Comparison of ENCODE assay signal across 16 mouse cellular contexts in the genomic region with DNA sequence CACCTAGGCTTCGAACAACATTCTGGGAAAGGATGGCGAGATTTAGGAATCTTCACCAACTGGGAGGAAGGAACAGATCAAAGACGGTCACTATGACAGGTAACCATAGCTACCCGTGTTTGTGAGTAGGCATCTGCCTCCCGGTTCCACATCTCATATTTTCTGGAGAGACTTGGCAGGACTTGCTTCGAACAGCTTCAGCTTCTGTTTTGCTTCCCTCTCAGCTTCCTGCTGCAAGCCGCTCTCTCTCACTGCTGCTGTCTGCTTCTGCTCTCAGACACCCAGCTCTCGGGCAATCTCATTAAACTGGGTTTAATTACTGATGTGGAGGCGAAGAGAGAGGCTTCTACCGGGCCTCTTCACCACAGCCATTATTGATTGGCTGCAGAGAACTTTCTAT.
DNase-seq lines count a peak whose midpoint lies in the region; ATAC-seq and TF ChIP-seq lines count a peak whose summit lies in the region.
"Had no signal": no experiment of that assay in that cellular context is flagged by ENCODE, and none has a peak within 500 bp of the region (broad histone marks: within the 10 kb centered on the region; RNA-seq: fewer than 3 reads in every experiment).

No protein-coding gene starts in this region.

- no peak overlapping the region for H3K27ac ChIP-seq in forebrain, postnatal 0 days (ENCODE audit: low read depth, low read length)
- no peak overlapping the region for H3K27ac ChIP-seq in forebrain, embryonic 11.5 days (ENCODE audit: low read depth, low read length)
- no peak overlapping the region for H3K27ac ChIP-seq in midbrain, postnatal 0 days (ENCODE audit: low read depth, low read length)
- H3K27ac ChIP-seq in midbrain, embryonic 13.5 days, result no peak overlapping the region
- H3K27ac ChIP-seq: neural tube, embryonic 13.5 days had no signal

- H3K4me3 ChIP-seq in forebrain, postnatal 0 days (ENCODE audit: low read depth, low read length), result no peak overlapping the region
- no peak overlapping the region for H3K4me3 ChIP-seq in forebrain, embryonic 11.5 days (ENCODE audit: low read depth, low read length)
- H3K4me3 ChIP-seq in midbrain, postnatal 0 days (ENCODE audit: low read depth, low read length), result no peak overlapping the region
- no peak overlapping the region for H3K4me3 ChIP-seq in midbrain, embryonic 13.5 days (replicated peaks)
- H3K4me3 ChIP-seq: neural tube, embryonic 13.5 days had no signal

- H3K9ac ChIP-seq in forebrain, postnatal 0 days, result no peak overlapping the region
- H3K9ac ChIP-seq in forebrain, embryonic 11.5 days (ENCODE audit: low read length), result no peak overlapping the region
- H3K9ac ChIP-seq in midbrain, postnatal 0 days (replicated peaks; ENCODE audit: low read length, poor library complexity, severe bottlenecking), result no peak overlapping the region
- H3K9ac ChIP-seq in midbrain, embryonic 13.5 days (replicated peaks), result no peak overlapping the region
- H3K9ac ChIP-seq: neural tube, embryonic 13.5 days had no signal

- no peaks in the 10 kb centered on the region for H3K27me3 ChIP-seq in forebrain, postnatal 0 days (ENCODE audit: insufficient read depth, low read length)
- no peaks in the 10 kb centered on the region for H3K27me3 ChIP-seq in forebrain, embryonic 11.5 days (ENCODE audit: control insufficient read depth, insufficient read depth, low read length)
- no peaks in the 10 kb centered on the region for H3K27me3 ChIP-seq in midbrain, postnatal 0 days (ENCODE audit: insufficient read depth, low read length)
- no peaks in the 10 kb centered on the region for H3K27me3 ChIP-seq in midbrain, embryonic 13.5 days
- H3K27me3 ChIP-seq: neural tube, embryonic 13.5 days; Patski had no signal

- no peaks in the 10 kb centered on the region for H3K36me3 ChIP-seq in forebrain, postnatal 0 days (ENCODE audit: insufficient read depth)
- no peaks in the 10 kb centered on the region for H3K36me3 ChIP-seq in forebrain, embryonic 11.5 days (ENCODE audit: control insufficient read depth, insufficient read depth, low read length)
- H3K36me3 ChIP-seq in midbrain, postnatal 0 days (ENCODE audit: insufficient read depth, low read length), result no peaks in the 10 kb centered on the region
- H3K36me3 ChIP-seq in midbrain, embryonic 13.5 days, result no peaks in the 10 kb centered on the region
- H3K36me3 ChIP-seq: neural tube, embryonic 13.5 days had no signal

- H3K4me2 ChIP-seq in forebrain, postnatal 0 days (ENCODE audit: low read depth), result no peak overlapping the region
- H3K4me2 ChIP-seq in forebrain, embryonic 11.5 days (ENCODE audit: low read depth, low read length, severe bottlenecking), result no peak overlapping the region
- no peak overlapping the region for H3K4me2 ChIP-seq in midbrain, postnatal 0 days (ENCODE audit: low read depth, low read length, poor library complexity, severe bottlenecking)
- H3K4me2 ChIP-seq in midbrain, embryonic 13.5 days (replicated peaks), result no peak overlapping the region
- H3K4me2 ChIP-seq: neural tube, embryonic 13.5 days had no signal

- 43% methylated on average over 10 of the region's 10 CpGs for WGBS in forebrain, postnatal 0 days
- WGBS in forebrain, embryonic 11.5 days, result 64% methylated on average over 10 of the region's 10 CpGs
- WGBS in midbrain, postnatal 0 days, result 48% methylated on average over 10 of the region's 10 CpGs
- 65% methylated on average over 10 of the region's 10 CpGs for WGBS in midbrain, embryonic 13.5 days

- intact Hi-C loops in left cerebral cortex, postnatal 14 days (cut with DNase I), result no loop called here

- no peaks in the 10 kb centered on the region for H3K9me3 ChIP-seq in forebrain, postnatal 0 days (ENCODE audit: low read length)
- no peaks in the 10 kb centered on the region for H3K9me3 ChIP-seq in forebrain, embryonic 11.5 days (ENCODE audit: control insufficient read depth, low read length)
- H3K9me3 ChIP-seq in midbrain, postnatal 0 days (ENCODE audit: low read length), result no peaks in the 10 kb centered on the region
- no peaks in the 10 kb centered on the region for H3K9me3 ChIP-seq in midbrain, embryonic 13.5 days
- H3K9me3 ChIP-seq: neural tube, embryonic 13.5 days had no signal

- no peaks in the 10 kb centered on the region for H3K4me1 ChIP-seq in forebrain, postnatal 0 days (ENCODE audit: insufficient read depth)
- H3K4me1 ChIP-seq in forebrain, embryonic 11.5 days (replicated peaks; ENCODE audit: control insufficient read depth, insufficient read depth, low read length), result no peaks in the 10 kb centered on the region
- H3K4me1 ChIP-seq in midbrain, postnatal 0 days (ENCODE audit: insufficient read depth, low read length), result no peaks in the 10 kb centered on the region
- 0 out of 2 replicates have a peak, but pooled peaks cover 13% of the 10 kb centered on the region for H3K4me1 ChIP-seq in midbrain, embryonic 13.5 days (replicated peaks)

- TF ChIP-seq CTCF in forebrain, postnatal 0 days (IDR thresholded peaks at IDR 0.05; ENCODE audit: low read depth), result no peak
- TF ChIP-seq CTCF in midbrain, postnatal 0 days (IDR thresholded peaks at IDR 0.05), result no peak

- ATAC-seq in forebrain, postnatal 0 days, result peak; percentile 53; the same call in 1 of the 2 replicates
- ATAC-seq in forebrain, embryonic 11.5 days (replicated peaks; ENCODE audit: low FRiP score), result no peak
- ATAC-seq in midbrain, postnatal 0 days (ENCODE audit: low FRiP score), result no peak
- ATAC-seq in midbrain, embryonic 13.5 days, result no peak
- ATAC-seq: Patski had no signal

- DNase-seq in forebrain, postnatal 0 days, result peak; percentile 48
- DNase-seq in forebrain, embryonic 11.5 days (ENCODE audit: low spot score), result no peak
- peak; percentile 39 for DNase-seq in midbrain, postnatal 0 days (ENCODE audit: low spot score)
- peak; percentile 45 to 71 for DNase-seq in left cerebral cortex, postnatal 14 days (ENCODE audit: low spot score in 2 of 2)
- peak; percentile 30 to 32 for DNase-seq in right cerebral cortex, postnatal 36 days (ENCODE audit: low spot score in 2 of 2)
- DNase-seq in thymus, adult 18-20 months, result no peak
- DNase-seq in lung, postnatal 10 days, result no peak
- DNase-seq: adrenal gland, postnatal 36 days; cerebellum, postnatal 36 days; heart, postnatal 10 days; kidney, adult 9 months; liver; lung, adult 2 months had no signal

Comparison
In these comparisons a context has a peak if more than half of its experiments do, and no peak if none do; other contexts are left out.
1. DNase-seq: peak in forebrain, postnatal 0 days (single experiment), midbrain, postnatal 0 days (single experiment), left cerebral cortex, postnatal 14 days (2 of 2) and right cerebral cortex, postnatal 36 days (2 of 2); none in forebrain, embryonic 11.5 days (single experiment), thymus, adult 18-20 months (0 of 2) and lung, postnatal 10 days (single experiment).